Mouse (Mus musculus) neural tube, embryonic 14.5 days (tissue): ENCODE data around the gene Derl3. TPM values are rescaled to one million over a fixed set of nuclear protein-coding genes. Genes with fewer than 3 reads are reported as not detected.

Source experiments
- ATAC-seq: fragments of 200-750 bp; cut with Nextera tagmentation; 2 replicates; pipeline ENCODE4 v1.8.0; 2017; ENCODE audit warnings: low read depth, mild to moderate bottlenecking, moderate TSS enrichment, moderate library complexity
- H3K27ac ChIP-seq: fragments of 300-500 bp; sonication (generic); 2 replicates; pipeline ENCODE4 v1.5.1; 2014; ENCODE audit warnings: low read depth, mild to moderate bottlenecking, control low read depth, low read length, moderate library complexity, mixed read lengths
- H3K27me3 ChIP-seq: fragments of 300-500 bp; sonication (generic); 2 replicates; pipeline ENCODE4 v1.6.1; 2014; ENCODE audit warnings: low read length; ENCODE audit not compliant: control insufficient read depth, insufficient read depth
- H3K36me3 ChIP-seq: fragments of 300-500 bp; sonication (generic); 2 replicates; pipeline ENCODE4 v1.6.1; 2014; ENCODE audit warnings: low read length, mixed read lengths; ENCODE audit not compliant: control insufficient read depth, insufficient read depth
- H3K4me1 ChIP-seq: fragments of 300-500 bp; sonication (generic); 2 replicates; pipeline ENCODE4 v1.6.1; 2014; ENCODE audit warnings: low read length; ENCODE audit not compliant: control insufficient read depth, insufficient read depth
- H3K4me2 ChIP-seq: fragments of 300-500 bp; sonication (generic); 2 replicates; pipeline ENCODE4 v1.6.1; 2014; ENCODE audit warnings: mild to moderate bottlenecking, low read depth, low read length, control low read depth
- H3K4me3 ChIP-seq: fragments of 300-500 bp; sonication (generic); 2 replicates; pipeline ENCODE4 v1.5.1; 2014; ENCODE audit warnings: low read depth, low read length, control low read depth, mixed read lengths
- H3K9ac ChIP-seq: fragments of 300-500 bp; sonication (generic); replicated peaks from 2 replicates; pipeline ENCODE4 v1.6.1; 2014; ENCODE audit warnings: low read depth, mild to moderate bottlenecking, control low read depth, low read length, mixed read lengths
- H3K9me3 ChIP-seq: fragments of 300-500 bp; sonication (generic); 2 replicates; pipeline ENCODE4 v1.6.1; 2016; ENCODE audit warnings: low read length; ENCODE audit not compliant: control insufficient read depth
- WGBS: fragments of 180-500 bp; shearing (Covaris S2); extraction: QIAGEN DNeasy Blood & Tissue Kit; methylation state at CpG from one replicate; pipeline ENCODE4 v1.1.7; 2014; 5-methylcytosine and 5-hydroxymethylcytosine counted together
- polyA plus RNA-seq: library from polyadenylated mRNA; unstranded; fragments of >200 nt; fragmentation: Nextera tagmentation; extraction: Ambion mirVana; gene quantifications from 2 replicates; pipeline ENCODE4 v1.2.1, GENCODE M21; 2014

Derl3 gene
- polyA plus RNA-seq, 1 experiment from 2014 or later: 1.9 TPM

DNA sequence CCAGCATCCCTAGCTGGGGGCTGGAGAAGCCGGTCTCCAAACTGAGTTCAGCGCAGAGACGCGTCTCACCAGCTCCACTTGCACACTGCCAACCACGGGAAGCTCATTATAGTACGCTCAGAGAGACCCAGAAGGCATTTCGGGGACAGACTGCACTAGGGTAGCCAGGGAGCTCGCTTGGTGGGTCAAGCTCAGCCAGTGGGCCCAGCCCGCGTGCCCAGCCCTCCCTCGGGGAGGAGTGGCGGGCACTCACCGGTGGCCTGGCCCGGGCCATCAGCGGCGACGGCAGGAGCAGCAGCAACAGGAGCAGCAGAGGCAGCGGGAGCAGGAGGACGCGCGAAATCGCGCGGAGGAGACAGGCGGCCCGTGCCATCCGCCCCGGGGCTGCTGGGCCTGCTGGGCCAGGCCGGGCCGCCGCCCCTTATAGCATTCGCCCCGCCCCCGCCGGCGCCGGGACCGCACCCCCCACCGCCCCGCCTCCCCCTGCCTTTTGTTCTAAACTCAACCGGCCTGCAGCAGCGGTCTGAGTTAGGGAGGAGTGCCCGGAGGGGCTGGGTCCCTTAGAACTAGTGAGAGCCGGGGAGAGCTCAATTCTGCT is 39.0 kb downstream of the Derl3 start:
- peak; percentile 36; the same call in 1 of the 2 replicates for ATAC-seq
- H3K36me3 ChIP-seq: no peaks in the 10 kb centered on the region
- H3K9me3 ChIP-seq: no peaks in the 10 kb centered on the region
- peak overlapping the region; percentile 95 for H3K4me2 ChIP-seq
- peaks cover 19% of the 10 kb centered on the region for H3K4me1 ChIP-seq
- 0 out of 2 replicates have a peak overlapping the region, but pooled peaks have one; percentile 39 for H3K27ac ChIP-seq
- under 1% methylated on average over 38 of the region's 44 CpGs for WGBS
- peak overlapping the region; percentile 75 for H3K9ac ChIP-seq
- peaks cover 3% of the 10 kb centered on the region; the same call in 1 of the 2 replicates for H3K27me3 ChIP-seq
- H3K4me3 ChIP-seq: peak overlapping the region; percentile 48

DNA sequence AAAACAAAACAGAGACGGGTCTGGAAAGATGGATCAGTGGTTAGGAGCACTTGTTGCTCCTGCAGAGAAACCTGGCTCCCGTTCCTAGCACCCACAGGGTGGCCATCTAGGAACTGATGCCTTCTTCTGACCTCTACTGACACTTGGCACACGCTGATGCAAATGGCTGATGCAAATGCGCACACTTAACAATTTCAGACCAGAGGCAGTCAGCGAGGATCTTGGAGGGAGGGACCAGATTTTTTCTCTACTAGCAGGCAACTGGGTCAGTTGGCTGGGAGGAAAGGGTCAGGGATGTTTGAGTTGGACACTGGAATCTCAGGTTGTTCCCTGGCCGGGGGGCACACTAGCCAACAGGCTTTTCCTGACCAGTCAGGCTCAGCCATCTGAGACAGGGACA is 39.7 kb downstream of the Derl3 start, which contains the start of gene Chchd10:
Gene Chchd10 (plus strand): TSS at position 240 of the 400 bp plus-strand sequence.
- WGBS: 25% methylated on average over 6 of the region's 6 CpGs
- Histone ChIP-seq H3K27me3 (peaks cover 3% of the 10 kb centered on the region; the same call in 1 of the 2 replicates), H3K9me3 (no peaks in the 10 kb centered on the region), H3K27ac (0 out of 2 replicates have a peak within 1 kb of the TSS, but pooled peaks have one; percentile 39), H3K36me3 (no peaks in the 10 kb centered on the region), H3K4me1 (peaks cover 19% of the 10 kb centered on the region), H3K4me3 (peak within 1 kb of the TSS; percentile 48), H3K9ac (peak within 1 kb of the TSS; percentile 75), H3K4me2 (peak within 1 kb of the TSS; percentile 95)
- ATAC-seq: no peak

DNA sequence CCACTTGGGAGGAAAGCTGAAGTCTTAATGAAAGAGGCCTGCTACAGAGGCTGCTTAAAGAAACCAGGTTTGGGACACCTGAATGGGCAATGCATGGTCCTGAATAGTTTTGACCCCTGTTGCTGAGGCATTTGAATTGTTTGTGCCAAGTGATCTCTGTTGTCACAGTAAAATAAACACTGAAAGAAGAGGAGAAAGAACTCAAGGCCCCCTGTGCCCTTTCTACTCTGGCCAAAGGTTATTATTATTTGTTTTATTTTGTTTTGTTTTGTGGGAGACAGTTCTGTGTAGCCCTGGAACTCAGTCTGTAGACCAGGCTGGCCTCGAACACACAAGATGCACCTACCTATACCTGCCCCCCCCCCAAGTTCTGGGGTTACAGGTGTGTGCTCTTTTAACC is 41.8 kb downstream of the Derl3 start:
- no peak for ATAC-seq
- Histone ChIP-seq H3K27me3 (peaks cover 3% of the 10 kb centered on the region; the same call in 1 of the 2 replicates), H3K9ac (no peak overlapping the region), H3K36me3 (no peaks in the 10 kb centered on the region), H3K27ac (no peak overlapping the region), H3K9me3 (no peaks in the 10 kb centered on the region), H3K4me1 (peaks cover 19% of the 10 kb centered on the region), H3K4me2 (peak overlapping the region; percentile 95), H3K4me3 (no peak overlapping the region)
- WGBS: 89% methylated on average over 1 of the region's 1 CpGs

DNA sequence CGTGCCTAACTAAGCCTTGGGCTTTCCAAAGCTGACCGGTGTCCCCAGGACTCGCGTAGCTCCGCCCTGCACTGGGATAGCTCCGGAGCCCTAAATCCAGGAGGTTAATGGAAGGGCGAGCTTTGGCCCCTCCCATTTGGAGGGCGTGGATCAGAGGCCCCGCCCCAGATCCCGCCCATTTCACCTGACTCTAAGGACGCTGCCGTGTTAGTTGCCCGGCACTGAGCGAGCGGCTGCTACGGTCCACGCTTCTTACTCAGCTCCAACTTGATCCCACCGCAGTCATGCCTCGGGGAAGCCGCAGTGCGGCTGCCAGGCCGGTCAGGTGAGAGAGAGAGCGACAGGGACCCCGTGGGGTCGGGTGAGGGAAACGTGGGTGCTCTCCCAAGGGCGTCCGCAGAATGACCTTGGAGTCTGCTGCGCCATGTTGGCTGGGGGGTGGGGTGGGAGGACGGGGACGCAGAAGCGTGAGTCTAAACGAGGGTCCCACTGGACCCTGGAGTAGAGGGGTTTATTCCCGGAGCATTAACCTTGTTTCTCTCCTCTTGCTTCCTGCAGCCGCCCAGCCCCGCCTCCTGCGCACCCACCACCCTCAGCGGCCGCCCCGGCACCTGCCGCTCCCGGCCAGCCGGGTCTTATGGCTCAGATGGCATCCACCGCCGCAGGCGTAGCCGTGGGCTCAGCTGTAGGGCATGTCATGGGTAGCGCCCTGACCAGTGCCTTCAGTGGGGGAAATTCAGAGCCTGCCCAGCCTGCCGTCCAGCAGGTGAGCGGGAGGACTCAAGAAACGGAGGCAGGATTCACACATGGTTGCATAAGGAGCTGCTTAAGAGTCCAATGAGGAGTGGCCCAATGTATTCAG is 42.7 kb downstream of the Derl3 start, which contains the start of gene Mmp11:
Gene Mmp11 (minus strand): TSS at position 817 of the 862 bp plus-strand sequence.
- Histone ChIP-seq H3K9me3 (no peaks in the 10 kb centered on the region), H3K4me3 (peak within 1 kb of the TSS; percentile 54), H3K9ac (peak within 1 kb of the TSS; percentile 56), H3K27ac (peak within 1 kb of the TSS; percentile 57; the same call in 1 of the 2 replicates), H3K27me3 (peaks cover 3% of the 10 kb centered on the region; the same call in 1 of the 2 replicates), H3K4me2 (peak within 1 kb of the TSS; percentile 95), H3K36me3 (no peaks in the 10 kb centered on the region), H3K4me1 (peaks cover 19% of the 10 kb centered on the region)
- ATAC-seq: peak; percentile 69
- WGBS: 1% methylated on average over 51 of the region's 51 CpGs

DNA sequence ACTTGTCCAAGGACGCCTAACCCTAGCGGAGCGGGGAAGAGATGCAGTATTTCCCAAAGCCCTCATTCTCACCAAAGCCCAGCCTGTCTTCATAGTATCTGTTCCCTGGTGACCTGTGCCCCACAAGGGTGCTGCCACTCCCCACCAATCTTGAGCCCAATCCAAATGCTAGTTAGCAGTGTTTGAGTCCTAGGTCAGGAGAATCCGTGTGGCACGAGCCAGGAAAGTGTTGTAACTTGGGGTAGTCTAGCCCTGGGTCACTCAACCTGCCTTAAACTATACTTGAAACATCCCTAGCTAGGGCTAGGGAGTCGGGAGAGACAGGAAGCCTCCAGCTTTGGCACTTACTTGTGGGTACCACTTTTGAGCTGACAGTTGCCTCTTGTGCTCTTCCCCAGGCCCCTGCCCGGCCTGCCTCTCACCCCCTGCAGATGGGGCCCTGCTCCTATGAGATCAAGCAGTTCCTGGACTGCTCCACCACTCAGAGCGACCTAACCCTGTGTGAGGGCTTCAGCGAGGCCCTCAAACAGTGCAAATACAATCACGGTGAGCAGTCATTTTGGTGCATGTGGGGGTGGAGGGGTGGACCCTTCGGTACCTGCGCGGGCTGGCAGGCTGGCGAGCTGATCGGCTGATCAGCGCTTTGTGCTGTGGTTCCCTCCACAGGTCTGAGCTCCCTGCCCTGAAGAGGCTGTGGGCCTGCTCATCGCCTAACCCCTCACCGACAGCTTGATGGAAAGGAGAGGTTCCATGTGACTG is 43.9 kb downstream of the Derl3 start:
- ATAC-seq: no peak
- 38% methylated on average over 18 of the region's 18 CpGs for WGBS
- Histone ChIP-seq H3K9me3 (no peaks in the 10 kb centered on the region), H3K27ac (no peak overlapping the region), H3K4me3 (no peak overlapping the region), H3K9ac (no peak overlapping the region), H3K27me3 (no peaks in the 10 kb centered on the region), H3K36me3 (no peaks in the 10 kb centered on the region), H3K4me2 (peak overlapping the region; percentile 23; the same call in 1 of the 2 replicates), H3K4me1 (peaks cover 10% of the 10 kb centered on the region)

DNA sequence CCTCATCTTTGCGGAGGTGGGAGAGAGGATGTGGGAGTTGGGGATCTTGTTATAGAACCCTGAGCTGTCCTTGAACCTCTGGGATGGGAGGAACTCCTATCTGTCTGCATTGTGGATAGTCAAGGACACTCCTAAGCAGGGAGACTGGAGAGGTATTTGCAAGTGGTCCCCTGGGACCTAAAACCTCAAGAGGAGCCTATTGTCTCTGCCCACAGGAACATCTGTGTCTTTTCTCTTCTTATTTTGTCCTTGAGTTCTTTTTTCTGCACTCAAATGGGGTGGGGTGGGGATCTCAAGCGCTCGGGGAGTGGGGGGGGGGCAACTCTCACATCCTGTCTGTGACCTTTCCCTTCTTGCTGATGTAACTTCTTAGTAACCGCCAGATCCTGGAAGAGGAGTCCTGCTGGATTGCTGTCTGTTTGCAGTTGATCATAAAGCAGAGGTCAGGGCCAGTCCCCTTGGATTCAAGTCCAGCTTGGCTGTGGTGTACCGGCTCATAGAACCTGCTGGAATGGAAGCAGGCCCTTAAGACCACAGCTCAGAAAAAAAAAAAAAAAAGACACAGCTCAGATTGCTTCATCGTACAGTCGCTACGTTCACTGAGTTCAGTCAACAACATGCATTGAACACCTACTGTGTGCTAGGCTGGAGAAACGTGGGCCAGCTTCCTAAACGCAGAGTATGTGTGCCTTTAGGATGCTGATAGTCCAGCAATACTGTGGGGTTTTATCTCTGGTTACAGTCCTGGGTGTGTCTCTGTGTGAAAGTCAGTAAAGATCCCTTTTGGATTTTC is 44.8 kb downstream of the Derl3 start:
- no peak overlapping the region for H3K4me2 ChIP-seq
- WGBS: 56% methylated on average over 10 of the region's 10 CpGs
- no peak overlapping the region for H3K27ac ChIP-seq
- no peak overlapping the region for H3K9ac ChIP-seq
- no peak overlapping the region for H3K4me3 ChIP-seq
- H3K4me1 ChIP-seq: peaks cover 2% of the 10 kb centered on the region; the same call in 1 of the 2 replicates
- no peak for ATAC-seq
- no peaks in the 10 kb centered on the region for H3K27me3 ChIP-seq
- no peaks in the 10 kb centered on the region for H3K9me3 ChIP-seq
- no peaks in the 10 kb centered on the region for H3K36me3 ChIP-seq

DNA sequence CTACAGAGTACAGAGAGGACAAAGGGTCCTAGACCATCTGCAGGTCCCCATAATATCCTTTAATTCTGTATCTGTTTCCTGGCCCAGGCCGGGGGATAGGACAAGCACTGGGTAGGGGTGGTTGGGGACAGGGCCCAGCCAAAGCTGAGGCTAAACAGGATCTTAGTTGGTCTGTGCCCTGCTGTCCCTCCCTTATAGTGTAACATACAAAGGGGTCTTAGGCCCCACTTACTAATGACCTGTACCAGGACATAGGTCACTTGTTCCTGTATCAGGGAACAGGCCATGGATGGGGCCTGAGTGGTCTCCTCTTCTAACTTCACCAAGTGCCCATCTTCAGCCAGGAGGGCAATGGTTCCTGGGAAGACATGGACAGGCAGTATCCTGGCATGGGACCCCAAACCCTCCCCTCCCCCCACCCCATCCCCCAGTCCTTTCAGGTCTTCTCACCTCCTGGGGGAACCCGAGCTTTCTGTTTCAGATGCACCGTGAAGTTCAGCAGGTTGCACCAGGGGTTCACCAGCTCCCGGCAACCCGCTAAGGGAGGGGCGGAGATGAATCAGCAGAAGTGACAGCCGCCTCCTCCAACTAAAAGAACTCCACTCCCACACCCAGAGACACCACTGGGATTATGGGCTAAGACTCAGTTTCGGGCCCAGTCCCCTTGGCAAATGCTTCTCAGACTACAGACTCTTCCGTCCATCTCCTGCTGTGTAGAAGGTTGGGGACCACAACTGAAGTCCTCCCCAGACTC is 46.4 kb downstream of the Derl3 start:
- Histone ChIP-seq H3K27me3 (no peaks in the 10 kb centered on the region), H3K9ac (no peak overlapping the region), H3K4me3 (no peak overlapping the region; the same call in 1 of the 2 replicates), H3K27ac (no peak overlapping the region), H3K4me1 (peaks cover 5% of the 10 kb centered on the region; the same call in 1 of the 2 replicates), H3K4me2 (no peak overlapping the region), H3K9me3 (no peaks in the 10 kb centered on the region), H3K36me3 (no peaks in the 10 kb centered on the region)
- no peak for ATAC-seq
- 39% methylated on average over 9 of the region's 9 CpGs for WGBS
